Mouse (Mus musculus) kidney, postnatal 0 days (tissue): Measurements from ENCODE around the gene Ccnb2. TPM values are rescaled to one million over a fixed set of nuclear protein-coding genes. Genes with fewer than 3 reads are reported as not detected.

ENCODE experiments used
- ATAC-seq: fragments of 200-750 bp; cut with Nextera tagmentation; replicated peaks from 2 replicates; pipeline ENCODE4 v1.8.0; 2017; ENCODE audit warnings: low read depth, moderate number of reproducible peaks, moderate TSS enrichment, moderate library complexity; ENCODE audit not compliant: low FRiP score
- DNase-seq: peaks from one replicate; pipeline ENCODE4 v3.0.0-alpha.2; 2016; ENCODE audit warnings: low spot score
- H3K27ac ChIP-seq: fragments of 300-500 bp; sonication (generic); 2 replicates; pipeline ENCODE4 v1.5.1; 2014; ENCODE audit warnings: mild to moderate bottlenecking
- H3K27me3 ChIP-seq: fragments of 300-500 bp; sonication (generic); 2 replicates; pipeline ENCODE4 v1.6.1; 2014; ENCODE audit warnings: low read length, mixed read lengths; ENCODE audit not compliant: insufficient read depth
- H3K36me3 ChIP-seq: fragments of 300-500 bp; sonication (generic); 2 replicates; pipeline ENCODE4 v1.6.1; 2014; ENCODE audit warnings: low read length, mixed read lengths; ENCODE audit not compliant: insufficient read depth
- H3K4me1 ChIP-seq: fragments of 300-500 bp; sonication (generic); replicated peaks from 2 replicates; pipeline ENCODE4 v1.6.1; 2014; ENCODE audit warnings: antibody characterized with exemption, low read length, mixed read lengths; ENCODE audit not compliant: insufficient read depth
- H3K4me2 ChIP-seq: fragments of 300-500 bp; sonication (generic); 2 replicates; pipeline ENCODE4 v1.6.1; 2014; ENCODE audit warnings: mild to moderate bottlenecking, low read length, moderate library complexity, mixed read lengths
- H3K4me3 ChIP-seq: fragments of 300-500 bp; sonication (generic); replicated peaks from 2 replicates; pipeline ENCODE4 v1.5.1; 2014; ENCODE audit warnings: low read depth, low read length
- H3K9ac ChIP-seq: fragments of 300-500 bp; sonication (generic); 2 replicates; pipeline ENCODE4 v1.6.1; 2014; ENCODE audit warnings: low read depth, low read length
- H3K9me3 ChIP-seq: fragments of 300-500 bp; sonication (generic); replicated peaks from 2 replicates; pipeline ENCODE4 v1.6.1; 2016; ENCODE audit warnings: low read length, inconsistent platforms, mixed read lengths
- CTCF ChIP-seq: IDR thresholded peaks from 2 replicates; pipeline ENCODE4 v1.5.1; 2016; ENCODE audit warnings: antibody characterized with exemption, low read depth, mild to moderate bottlenecking, moderate library complexity
- WGBS: fragments of 180-500 bp; shearing (Covaris S2); extraction: QIAGEN DNeasy Blood & Tissue Kit; methylation state at CpG from one replicate; pipeline ENCODE4 v1.1.7; 2014; 5-methylcytosine and 5-hydroxymethylcytosine counted together
- polyA plus RNA-seq: library from polyadenylated mRNA; unstranded; fragments of >200 nt; fragmentation: Nextera tagmentation; extraction: Ambion mirVana; gene quantifications from 2 replicates; pipeline ENCODE4 v1.2.1, GENCODE M21; 2015

The Ccnb2 gene
- polyA plus RNA-seq, 1 experiment from 2014 or later, result 127 TPM

DNA sequence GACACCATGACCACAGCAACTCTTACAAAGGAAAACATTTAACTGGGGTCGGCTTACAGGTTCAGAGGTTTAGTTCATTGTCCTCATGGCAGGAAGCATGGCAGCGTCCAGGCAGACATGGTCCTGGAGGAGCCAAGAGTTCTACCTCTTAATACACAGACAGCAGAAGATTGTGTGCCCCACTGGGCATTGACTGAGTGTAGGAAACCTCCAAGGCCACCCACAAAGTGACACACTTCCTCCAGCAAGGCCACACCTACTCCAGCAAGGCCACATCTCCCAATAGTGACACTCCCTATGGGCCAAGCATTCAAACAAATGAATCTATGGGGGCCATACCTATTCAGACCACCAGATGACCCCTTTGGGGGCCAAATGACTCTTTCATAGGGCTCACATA is 25.3 kb downstream of the Ccnb2 start:
- ATAC-seq, result no peak
- H3K4me2 ChIP-seq, result no peak overlapping the region
- no peak for DNase-seq
- no peak for TF ChIP-seq CTCF
- H3K27me3 ChIP-seq, result no peaks in the 10 kb centered on the region
- no peaks in the 10 kb centered on the region for H3K4me1 ChIP-seq
- no peak overlapping the region for H3K27ac ChIP-seq
- H3K9ac ChIP-seq, result no peak overlapping the region
- WGBS, result 78% methylated on average over 2 of the region's 2 CpGs
- H3K4me3 ChIP-seq, result no peak overlapping the region
- H3K36me3 ChIP-seq, result peaks cover 19% of the 10 kb centered on the region
- H3K9me3 ChIP-seq, result no peaks in the 10 kb centered on the region

DNA sequence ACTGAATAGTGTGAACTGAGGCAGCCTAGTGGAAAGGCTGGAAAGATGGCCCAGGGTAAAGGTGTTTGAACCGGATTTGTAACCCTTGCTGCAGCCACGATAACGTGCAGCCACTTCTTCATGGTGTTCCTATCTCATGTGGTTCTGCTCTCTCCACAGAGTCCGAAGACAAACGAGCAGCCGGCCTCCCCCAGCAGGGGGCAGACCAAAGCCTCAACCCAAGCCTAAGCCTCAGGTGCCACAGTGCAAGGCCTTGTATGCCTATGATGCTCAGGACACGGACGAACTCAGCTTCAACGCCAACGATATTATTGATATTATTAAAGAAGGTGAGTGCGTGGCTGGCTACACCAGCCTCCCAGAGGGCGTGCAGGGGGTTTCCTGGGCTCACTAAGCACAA is 25.7 kb downstream of the Ccnb2 start:
- peaks cover 19% of the 10 kb centered on the region for H3K36me3 ChIP-seq
- no peak for ATAC-seq
- no peak overlapping the region for H3K4me2 ChIP-seq
- TF ChIP-seq CTCF, result peak; percentile 58
- no peaks in the 10 kb centered on the region for H3K27me3 ChIP-seq
- no peak overlapping the region for H3K27ac ChIP-seq
- no peak overlapping the region for H3K4me3 ChIP-seq
- no peak overlapping the region for H3K9ac ChIP-seq
- H3K4me1 ChIP-seq, result no peaks in the 10 kb centered on the region
- 81% methylated on average over 12 of the region's 12 CpGs for WGBS
- no peak for DNase-seq
- H3K9me3 ChIP-seq, result no peaks in the 10 kb centered on the region

DNA sequence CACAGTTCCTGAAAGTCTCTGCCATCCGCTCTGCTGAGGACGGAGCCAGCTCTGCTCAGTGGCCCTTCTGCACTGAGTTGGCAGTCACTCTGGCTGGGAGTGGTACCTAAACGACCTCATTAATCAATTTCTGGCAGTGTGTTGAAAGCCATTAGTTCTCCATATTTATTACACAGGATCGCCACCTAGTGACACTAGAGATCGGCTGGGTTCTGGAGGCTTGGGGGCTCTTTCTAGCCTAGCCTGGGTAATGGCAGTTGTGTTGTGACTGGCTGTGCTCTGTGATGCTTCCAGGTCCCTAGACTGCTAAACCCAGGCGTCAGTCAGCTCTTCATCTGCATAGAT is 28.8 kb downstream of the Ccnb2 start:
- Histone ChIP-seq H3K9ac (no peak overlapping the region), H3K4me3 (no peak overlapping the region), H3K4me2 (no peak overlapping the region), H3K36me3 (peaks cover 16% of the 10 kb centered on the region), H3K27me3 (no peaks in the 10 kb centered on the region), H3K27ac (no peak overlapping the region), H3K9me3 (no peaks in the 10 kb centered on the region), H3K4me1 (no peaks in the 10 kb centered on the region)
- 7% methylated on average over 6 of the region's 6 CpGs for WGBS
- peak; percentile 85 for DNase-seq
- ATAC-seq, result no peak
- peak; percentile 75 for TF ChIP-seq CTCF

DNA sequence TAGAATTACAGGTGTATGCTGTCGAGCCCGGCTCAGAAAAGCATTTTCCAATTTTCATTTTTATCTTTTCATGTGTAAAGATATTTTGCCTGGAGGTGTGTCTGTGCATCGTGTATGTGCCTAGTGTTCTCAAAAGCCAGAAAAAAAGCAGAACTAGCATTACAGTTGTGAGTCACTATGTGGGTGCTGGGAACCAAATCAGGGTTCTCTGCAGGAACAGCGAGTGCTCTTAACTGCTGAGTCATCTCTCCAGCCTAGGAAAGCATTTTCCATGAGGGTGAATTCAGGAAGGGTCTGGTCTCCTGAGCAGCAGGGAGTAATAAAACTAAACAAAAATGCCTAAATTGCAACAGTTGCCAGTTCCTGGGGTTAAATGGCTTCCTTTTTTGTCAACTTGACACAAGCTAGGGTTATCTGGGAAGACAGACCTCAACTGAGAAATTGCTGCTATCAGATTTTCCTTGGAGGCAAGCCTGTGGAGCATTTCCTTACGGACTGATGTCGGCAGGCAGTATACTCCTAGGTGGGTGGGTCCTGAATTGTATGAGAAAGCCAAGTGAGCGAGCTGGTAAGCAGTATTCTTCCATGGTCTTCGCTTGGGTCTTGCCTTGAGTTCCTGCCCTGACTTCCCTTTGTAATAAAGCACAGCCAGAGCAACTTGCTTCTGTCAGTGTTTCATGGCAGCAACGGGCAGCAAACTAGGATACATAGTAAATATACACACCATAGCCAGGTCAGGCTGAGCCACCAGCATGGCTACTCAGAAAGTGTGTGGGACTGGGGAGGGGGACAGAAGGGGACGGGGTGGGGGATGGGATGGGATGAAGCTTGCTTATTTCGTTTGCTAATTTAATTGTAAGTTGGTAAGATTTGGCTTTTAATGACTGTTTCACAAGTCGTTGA is 29.4 kb downstream of the Ccnb2 start:
- H3K4me1 ChIP-seq, result no peaks in the 10 kb centered on the region
- H3K9ac ChIP-seq, result no peak overlapping the region
- H3K36me3 ChIP-seq, result peaks cover 19% of the 10 kb centered on the region
- 65% methylated on average over 12 of the region's 12 CpGs for WGBS
- DNase-seq, result no peak
- H3K27ac ChIP-seq, result no peak overlapping the region
- no peak overlapping the region for H3K4me3 ChIP-seq
- ATAC-seq, result no peak
- no peak for TF ChIP-seq CTCF
- no peaks in the 10 kb centered on the region for H3K9me3 ChIP-seq
- no peaks in the 10 kb centered on the region for H3K27me3 ChIP-seq
- no peak overlapping the region for H3K4me2 ChIP-seq

- no peaks in the 10 kb centered on the region for H3K9me3 ChIP-seq
- H3K27me3 ChIP-seq, result no peaks in the 10 kb centered on the region
- DNase-seq, result no peak
- no peak overlapping the region for H3K4me2 ChIP-seq
- no peaks in the 10 kb centered on the region for H3K4me1 ChIP-seq
- no peak overlapping the region for H3K9ac ChIP-seq
- no peak overlapping the region for H3K27ac ChIP-seq
- whole genome bisulfite sequencing, result 92% methylated on average over 5 of the region's 5 CpGs
- peaks cover 14% of the 10 kb centered on the region for H3K36me3 ChIP-seq
- ATAC-seq, result no peak
- no peak overlapping the region for H3K4me3 ChIP-seq
- no peak for TF ChIP-seq CTCF
Observed at GRCm38 (mm10) chr9:70391042-70391441, 30.3 kb downstream of the Ccnb2 start.

DNA sequence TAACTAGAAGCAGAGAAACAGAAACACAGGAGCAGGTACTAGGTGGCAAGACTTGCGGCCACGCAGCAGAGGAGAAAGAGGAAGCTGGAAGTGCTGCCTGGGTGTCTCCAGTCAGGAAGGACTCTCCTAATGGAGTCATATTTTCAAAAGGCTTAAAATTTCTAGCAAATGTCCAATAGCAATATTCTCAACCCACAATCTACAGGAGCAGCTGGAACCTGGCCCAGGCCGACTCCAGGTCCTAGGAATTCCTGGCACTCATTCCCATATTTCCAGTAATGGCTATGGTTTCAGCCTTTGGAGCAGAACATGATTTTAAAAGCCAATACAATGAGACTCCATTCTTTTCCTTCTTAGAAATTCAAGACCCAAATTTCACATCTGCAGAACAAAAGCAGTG is 31.8 kb downstream of the Ccnb2 start:
- no peak for DNase-seq
- Histone ChIP-seq H3K4me3 (no peak overlapping the region), H3K4me2 (no peak overlapping the region), H3K27me3 (no peaks in the 10 kb centered on the region), H3K9ac (no peak overlapping the region), H3K27ac (no peak overlapping the region), H3K9me3 (no peaks in the 10 kb centered on the region), H3K4me1 (no peaks in the 10 kb centered on the region), H3K36me3 (peaks cover 14% of the 10 kb centered on the region)
- no peak for ATAC-seq
- TF ChIP-seq CTCF, result no peak
- WGBS, result 81% methylated on average over 3 of the region's 3 CpGs
